Mouse (Mus musculus) cerebellum, adult 2 months (tissue): ENCODE measurements at regions not wholly inside any gene's neighbourhood (a gene's known extent, or its start where the extent isn't known, plus 50 kb on each side); places are given as distances from the start of the nearest gene placed in this dataset.

Experiments used
- CTCF ChIP-seq: fragments of 200-500 bp; IDR thresholded peaks from 2 replicates; pipeline ENCODE4 v1.5.1; 2011; ENCODE audit warnings: low read depth, mild to moderate bottlenecking, control low read depth, low read length, moderate library complexity, borderline replicate concordance; ENCODE audit not compliant: insufficient read depth
- POLR2A ChIP-seq: fragments of 200-500 bp; IDR thresholded peaks from 2 replicates; pipeline ENCODE4 v1.6.1; 2011; ENCODE audit warnings: low read length, control low read depth, borderline replicate concordance; ENCODE audit not compliant: insufficient read depth

- TF ChIP-seq CTCF: no peak
- no peak for TF ChIP-seq POLR2A
Measured at GRCm38 (mm10) chr6:97691136-97691535, 73.8 kb upstream of the Frmd4b start.
